Mouse (Mus musculus) splenic B cell, adult 2 months (primary cell): ENCODE measurements around the gene Jup.
"Not testable (repeated sequence)": the region's sequence is repeated elsewhere in the genome, so short reads cannot be mapped to it uniquely, and the experiment has no call there.

Experiments
- DNase-seq: peaks from one replicate; pipeline ENCODE4 v3.0.0-alpha.2; 2011; ENCODE audit warnings: low read depth, low spot score
- H3K27me3 ChIP-seq: 2 replicates; pipeline ENCODE4 v1.6.1; 2012; ENCODE audit warnings: mild to moderate bottlenecking, low read length, moderate library complexity, mixed read lengths; ENCODE audit not compliant: control insufficient read depth, poor library complexity, insufficient read depth, severe bottlenecking
- H3K36me3 ChIP-seq: 2 replicates; pipeline ENCODE4 v1.6.1; 2012; ENCODE audit warnings: mild to moderate bottlenecking, low read length, moderate library complexity, mixed read lengths; ENCODE audit not compliant: control insufficient read depth, poor library complexity, insufficient read depth, severe bottlenecking

The Jup gene

GRCm38 (mm10) chr11:100330235-100330634 lies 67.3 kb downstream of the Jup start:
- no peak for DNase-seq

GRCm38 (mm10) chr11:100327761-100328160 lies 69.8 kb downstream of the Jup start:
- no peak for DNase-seq
- Histone ChIP-seq H3K27me3 (no peaks in the 10 kb centered on the region), H3K36me3 (no peaks in the 10 kb centered on the region)

More at GRCm38 (mm10) chr11:100330235-100330634, 67.3 kb downstream of the Jup start:
- Histone ChIP-seq H3K27me3 (no peaks in the 10 kb centered on the region), H3K36me3 (no peaks in the 10 kb centered on the region)

GRCm38 (mm10) chr11:100327316-100327715 lies 70.2 kb downstream of the Jup start:
- DNase-seq, result no peak
- H3K27me3 ChIP-seq, result no peaks in the 10 kb centered on the region
- peaks cover 1% of the 10 kb centered on the region; the same call in 1 of the 2 replicates for H3K36me3 ChIP-seq

GRCm38 (mm10) chr11:100325062-100325629 lies 72.4 kb downstream of the Jup start:
- peak; percentile 44 for DNase-seq
- Histone ChIP-seq H3K36me3 (peaks cover 9% of the 10 kb centered on the region), H3K27me3 (no peaks in the 10 kb centered on the region)

- peak; percentile 87 for DNase-seq
- H3K27me3 ChIP-seq, result no peaks in the 10 kb centered on the region
These were observed 74.0 kb downstream of the Jup start for GRCm38 (mm10) chr11:100323578-100323977.

GRCm38 (mm10) chr11:100322591-100323258 lies 74.8 kb downstream of the Jup start:
- Histone ChIP-seq H3K27me3 (no peaks in the 10 kb centered on the region), H3K36me3 (peaks cover 9% of the 10 kb centered on the region)
- peak; percentile 24 for DNase-seq

More at GRCm38 (mm10) chr11:100323578-100323977, 74.0 kb downstream of the Jup start:
- H3K36me3 ChIP-seq, result peaks cover 9% of the 10 kb centered on the region

- not testable (repeated sequence) for H3K27me3 ChIP-seq, H3K36me3 ChIP-seq
- DNase-seq, result peak; percentile 33
These were observed 75.9 kb downstream of the Jup start for GRCm38 (mm10) chr11:100321479-100322305.

- not testable (repeated sequence) for H3K27me3 ChIP-seq, H3K36me3 ChIP-seq
- DNase-seq, result peak; percentile 43
These were observed 76.7 kb downstream of the Jup start for GRCm38 (mm10) chr11:100320701-100321410.

GRCm38 (mm10) chr11:100320172-100320630 lies 77.4 kb downstream of the Jup start:
- no peaks in the 10 kb centered on the region for H3K27me3 ChIP-seq
- H3K36me3 ChIP-seq, result peaks cover 9% of the 10 kb centered on the region
- peak; percentile 99 for DNase-seq

- Histone ChIP-seq H3K27me3 (no peaks in the 10 kb centered on the region), H3K36me3 (peaks cover 9% of the 10 kb centered on the region)
- peak; percentile 100 for DNase-seq
These were observed 77.9 kb downstream of the Jup start, which contains the start of gene Eif1 for GRCm38 (mm10) chr11:100319492-100320171. Gene Eif1 (plus strand): TSS chr11:100319885.
